Mouse (Mus musculus): Measurements from ENCODE around the gene V1ra8. TPM values are rescaled to one million over a fixed set of nuclear protein-coding genes. Genes with fewer than 3 reads are reported as not detected.
"Not testable (repeated sequence)": the region's sequence is repeated elsewhere in the genome, so short reads cannot be mapped to it uniquely, and the experiment has no call there.

V1ra8 gene
- not detected for total RNA-seq (2021)
- long read RNA-seq, experiment 1: 0 reads
- long read RNA-seq, experiment 2: 0 reads

- intact Hi-C loops (cut with DNase I; ENCODE audit: low total_unique reads): not testable (repeated sequence)
Observed at GRCm38 (mm10) chr6:90202493-90202892, at the start of gene V1ra8. TSS of gene V1ra8 (plus strand) at chr6:90202793.

GRCm38 (mm10) chr6:90160139-90160538, 42.5 kb upstream of the V1ra8 start:
- intact Hi-C loops (cut with DNase I; ENCODE audit: low total_unique reads): no loop called here
- DNase-seq: no peak

More at GRCm38 (mm10) chr6:90202493-90202892, at the start of gene V1ra8:
- not testable (repeated sequence) for DNase-seq

GRCm38 (mm10) chr6:90174508-90174907, 28.1 kb upstream of the V1ra8 start, which contains the start of gene Vmn1r52:
TSS of gene Vmn1r52 (plus strand) at chr6:90174808.
- DNase-seq: no peak
- intact Hi-C loops (cut with DNase I; ENCODE audit: low total_unique reads): no loop called here

GRCm38 (mm10) chr6:90224338-90224737, 21.7 kb downstream of the V1ra8 start, which contains the start of gene Vmn1r53:
TSS of gene Vmn1r53 (minus strand) at chr6:90224438.
- DNase-seq: no peak
- intact Hi-C loops (cut with DNase I; ENCODE audit: low total_unique reads): no loop called here

GRCm38 (mm10) chr6:90232114-90232513, 29.5 kb downstream of the V1ra8 start:
- DNase-seq; intact Hi-C loops (cut with DNase I; ENCODE audit: low total_unique reads): not testable (repeated sequence)

- no peak for DNase-seq
- intact Hi-C loops (cut with DNase I; ENCODE audit: low total_unique reads): no loop called here
Observed at GRCm38 (mm10) chr6:90232681-90233080, 30.1 kb downstream of the V1ra8 start.

- intact Hi-C loops (cut with DNase I; ENCODE audit: low total_unique reads): no loop called here
- DNase-seq: no peak
Observed at GRCm38 (mm10) chr6:90244019-90244418, 41.4 kb downstream of the V1ra8 start.

- intact Hi-C loops (cut with DNase I; ENCODE audit: low total_unique reads): no loop called here
- no peak for DNase-seq
Observed at GRCm38 (mm10) chr6:90246000-90246399, 43.4 kb downstream of the V1ra8 start, which contains the start of gene Vmn1r54. TSS of gene Vmn1r54 (plus strand) at chr6:90246300.

Other genes with a start within 250 kb of the V1ra8 start
- gene Vmn1r46, start 233.5 kb upstream of the V1ra8 start, total RNA-seq (2021): not detected
- gene Vmn1r47, start 186.6 kb upstream of the V1ra8 start, total RNA-seq (2021): not detected
- gene Vmn1r48, start 166.0 kb upstream of the V1ra8 start, total RNA-seq (2021): not detected
- not detected for gene Vmn1r49, start 124.3 kb upstream of the V1ra8 start, total RNA-seq (2021)
- gene Vmn1r50, start 101.4 kb upstream of the V1ra8 start, total RNA-seq (2021): not detected
- gene Vmn1r51, start 80.2 kb upstream of the V1ra8 start, total RNA-seq (2021): not detected
- gene Vmn1r52, start 28.0 kb upstream of the V1ra8 start, total RNA-seq (2021): not detected
- not detected for gene Vmn1r53, start 21.6 kb downstream of the V1ra8 start, total RNA-seq (2021)
- gene Vmn1r54, start 43.5 kb downstream of the V1ra8 start, total RNA-seq (2021): not detected
- gene BC048671, start 98.4 kb downstream of the V1ra8 start, total RNA-seq (2021): not detected
- under 1 TPM; 0.44 to 0.82 TPM for gene Chst13, start 122.4 kb downstream of the V1ra8 start, total RNA-seq (2021)
- gene Uroc1, start 130.5 kb downstream of the V1ra8 start, total RNA-seq (2021): not detected
- 10 to 100 TPM; 12.0 to 13.6 TPM for gene Zxdc, start 166.7 kb downstream of the V1ra8 start, total RNA-seq (2021)
- under 1 TPM; 0.29 to 0.84 TPM for gene Cfap100, start 226.0 kb downstream of the V1ra8 start, total RNA-seq (2021)